Mouse (Mus musculus) stomach, embryonic 15.5 days (tissue): ENCODE measurements around the gene Tfec. TPM values are rescaled to one million over a fixed set of nuclear protein-coding genes. Genes with fewer than 3 reads are reported as not detected.

Source experiments
- ATAC-seq: fragments of 200-750 bp; cut with Nextera tagmentation; 2 replicates; pipeline ENCODE4 v1.8.0; 2017; ENCODE audit warnings: low read depth, moderate number of reproducible peaks, moderate TSS enrichment; ENCODE audit not compliant: insufficient read depth, low FRiP score
- H3K27ac ChIP-seq: fragments of 300-500 bp; sonication (generic); 2 replicates; pipeline ENCODE4 v1.5.1; 2015; ENCODE audit warnings: mild to moderate bottlenecking, inconsistent platforms
- H3K27me3 ChIP-seq: fragments of 300-500 bp; sonication (generic); replicated peaks from 2 replicates; pipeline ENCODE4 v1.6.1; 2015; ENCODE audit warnings: inconsistent platforms
- H3K36me3 ChIP-seq: fragments of 300-500 bp; sonication (generic); 2 replicates; pipeline ENCODE4 v1.6.1; 2015; ENCODE audit warnings: inconsistent platforms
- H3K4me1 ChIP-seq: fragments of 300-500 bp; sonication (generic); 2 replicates; pipeline ENCODE4 v1.6.1; 2015; ENCODE audit warnings: inconsistent platforms
- H3K4me2 ChIP-seq: fragments of 300-500 bp; sonication (generic); 2 replicates; pipeline ENCODE4 v1.6.1; 2015; ENCODE audit warnings: mild to moderate bottlenecking, inconsistent platforms
- H3K4me3 ChIP-seq: fragments of 300-500 bp; sonication (generic); replicated peaks from 2 replicates; pipeline ENCODE4 v1.5.1; 2015; ENCODE audit warnings: inconsistent platforms
- H3K9ac ChIP-seq: fragments of 300-500 bp; sonication (generic); 2 replicates; pipeline ENCODE4 v1.6.1; 2015; ENCODE audit warnings: inconsistent platforms
- H3K9me3 ChIP-seq: fragments of 300-500 bp; sonication (generic); 2 replicates; pipeline ENCODE4 v1.6.1; 2016; ENCODE audit warnings: inconsistent platforms
- WGBS: fragments of 180-500 bp; shearing (Covaris S2); methylation state at CpG from one replicate; pipeline ENCODE4 v1.1.7; 2015; 5-methylcytosine and 5-hydroxymethylcytosine counted together
- polyA plus RNA-seq: library from polyadenylated mRNA; unstranded; fragments of >200 nt; fragmentation: Nextera tagmentation; extraction: Ambion mirVana; gene quantifications from 2 replicates; pipeline ENCODE4 v1.2.1, GENCODE M21; 2015

The Tfec gene
- 9.7 and 15.8 TPM in 2 replicates for polyA plus RNA-seq

- Histone ChIP-seq H3K9ac (no peak within 1 kb of the TSS), H3K4me1 (no peaks in the 10 kb centered on the region), H3K4me2 (no peak within 1 kb of the TSS), H3K27me3 (no peaks in the 10 kb centered on the region), H3K4me3 (no peak within 1 kb of the TSS), H3K27ac (no peak within 1 kb of the TSS), H3K36me3 (no peaks in the 10 kb centered on the region), H3K9me3 (no peaks in the 10 kb centered on the region)
- ATAC-seq: no peak
- 76% methylated on average over 7 of the region's 7 CpGs for WGBS
These were observed at the start of gene Tfec for GRCm38 (mm10) chr6:16898251-16898862. Gene Tfec, minus strand, starts transcription at chr6:16898441.

- Histone ChIP-seq H3K27me3 (no peaks in the 10 kb centered on the region), H3K4me1 (no peaks in the 10 kb centered on the region), H3K9ac (no peak overlapping the region), H3K9me3 (no peaks in the 10 kb centered on the region), H3K4me3 (no peak overlapping the region), H3K27ac (no peak overlapping the region), H3K4me2 (no peak overlapping the region), H3K36me3 (no peaks in the 10 kb centered on the region)
- ATAC-seq: no peak
- 53% methylated on average over 3 of the region's 3 CpGs for WGBS
These were observed 49.6 kb upstream of the Tfec start for GRCm38 (mm10) chr6:16947837-16948236.

DNA sequence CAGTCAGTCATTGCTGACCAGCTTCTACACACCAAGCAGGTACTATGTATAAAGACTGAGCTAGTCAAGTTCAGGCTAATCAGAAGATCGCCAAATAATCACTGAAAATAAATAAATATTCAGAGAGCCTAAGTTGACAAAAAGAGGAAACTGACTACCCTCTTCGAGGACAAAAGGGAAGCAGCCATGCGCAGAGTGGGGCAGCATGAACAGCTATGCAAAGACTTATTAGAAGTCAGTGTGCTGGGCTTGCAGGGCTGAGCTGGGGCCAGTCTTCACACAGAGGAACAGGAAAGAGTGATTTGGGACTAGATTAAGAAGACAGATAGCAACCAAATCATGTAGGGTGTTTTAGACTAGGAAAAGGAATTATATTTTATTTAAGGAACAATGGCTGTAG lies 45.3 kb upstream of the Tfec start:
- no peaks in the 10 kb centered on the region for H3K36me3 ChIP-seq
- 77% methylated on average over 3 of the region's 3 CpGs for WGBS
- H3K27ac ChIP-seq: no peak overlapping the region
- no peaks in the 10 kb centered on the region for H3K9me3 ChIP-seq
- H3K9ac ChIP-seq: no peak overlapping the region
- no peaks in the 10 kb centered on the region for H3K4me1 ChIP-seq
- no peaks in the 10 kb centered on the region for H3K27me3 ChIP-seq
- H3K4me3 ChIP-seq: no peak overlapping the region
- no peak for ATAC-seq
- H3K4me2 ChIP-seq: no peak overlapping the region

DNA sequence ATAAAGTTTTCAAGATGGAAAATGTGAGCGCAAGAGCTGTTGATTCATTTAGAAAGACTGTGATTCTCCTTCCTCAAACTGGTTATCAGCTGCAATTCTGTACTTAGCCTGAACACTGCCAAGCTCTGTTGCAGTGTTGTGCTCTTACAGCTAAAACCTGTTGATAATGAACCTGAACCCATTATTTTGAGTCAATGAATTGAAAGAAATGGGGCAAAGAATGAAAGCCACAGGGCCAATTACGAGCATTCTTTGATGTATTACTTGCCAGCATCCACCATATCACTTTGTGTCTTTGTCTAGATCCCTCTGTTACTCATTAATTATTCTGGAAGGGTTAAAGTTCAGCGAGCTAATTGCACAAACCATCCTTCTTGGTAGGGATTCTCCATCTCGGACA lies 44.2 kb upstream of the Tfec start:
- H3K4me3 ChIP-seq: no peak overlapping the region
- no peaks in the 10 kb centered on the region for H3K27me3 ChIP-seq
- no peak overlapping the region for H3K4me2 ChIP-seq
- H3K36me3 ChIP-seq: no peaks in the 10 kb centered on the region
- no peaks in the 10 kb centered on the region for H3K9me3 ChIP-seq
- no peak overlapping the region for H3K27ac ChIP-seq
- no peaks in the 10 kb centered on the region for H3K4me1 ChIP-seq
- 58% methylated on average over 4 of the region's 4 CpGs for WGBS
- H3K9ac ChIP-seq: no peak overlapping the region
- no peak for ATAC-seq

- whole genome bisulfite sequencing: 84% methylated on average over 6 of the region's 6 CpGs
- Histone ChIP-seq H3K9me3 (no peaks in the 10 kb centered on the region), H3K27ac (no peak overlapping the region), H3K36me3 (no peaks in the 10 kb centered on the region), H3K9ac (no peak overlapping the region), H3K4me3 (no peak overlapping the region), H3K4me2 (no peak overlapping the region), H3K27me3 (no peaks in the 10 kb centered on the region), H3K4me1 (no peaks in the 10 kb centered on the region)
- no peak for ATAC-seq
These were observed 32.8 kb upstream of the Tfec start for GRCm38 (mm10) chr6:16931059-16931458.

- Histone ChIP-seq H3K27ac (no peak overlapping the region), H3K27me3 (no peaks in the 10 kb centered on the region), H3K36me3 (no peaks in the 10 kb centered on the region), H3K4me3 (no peak overlapping the region), H3K4me1 (no peaks in the 10 kb centered on the region), H3K4me2 (no peak overlapping the region), H3K9me3 (no peaks in the 10 kb centered on the region), H3K9ac (no peak overlapping the region)
- no peak for ATAC-seq
- 23% methylated on average over 2 of the region's 2 CpGs for WGBS
These were observed 21.9 kb upstream of the Tfec start for GRCm38 (mm10) chr6:16920111-16920656.

DNA sequence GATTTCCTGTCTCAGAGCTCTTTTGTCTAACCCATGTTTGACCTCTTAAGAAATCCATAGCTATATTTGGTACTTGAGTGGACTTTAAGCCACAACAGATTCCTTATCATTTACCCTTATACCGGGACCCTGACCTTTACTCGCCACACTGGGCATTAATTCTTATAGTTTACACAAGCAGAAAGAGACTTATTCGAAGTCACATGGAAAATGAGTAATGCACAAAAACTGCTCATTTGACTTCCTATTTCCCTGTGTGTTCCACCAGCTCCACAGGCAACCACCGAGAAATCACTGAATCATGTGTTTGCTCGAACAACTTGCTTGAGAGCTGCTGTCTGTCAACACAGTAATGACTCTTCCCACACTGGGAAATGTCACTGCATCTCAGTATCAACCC lies 6.4 kb downstream of the Tfec start:
- Histone ChIP-seq H3K27ac (no peak overlapping the region), H3K4me2 (no peak overlapping the region), H3K36me3 (no peaks in the 10 kb centered on the region), H3K27me3 (no peaks in the 10 kb centered on the region), H3K4me3 (no peak overlapping the region), H3K9me3 (no peaks in the 10 kb centered on the region), H3K9ac (no peak overlapping the region), H3K4me1 (no peaks in the 10 kb centered on the region)
- peak; percentile 50; the same call in 1 of the 2 replicates for ATAC-seq
- WGBS: 23% methylated on average over 5 of the region's 5 CpGs

DNA sequence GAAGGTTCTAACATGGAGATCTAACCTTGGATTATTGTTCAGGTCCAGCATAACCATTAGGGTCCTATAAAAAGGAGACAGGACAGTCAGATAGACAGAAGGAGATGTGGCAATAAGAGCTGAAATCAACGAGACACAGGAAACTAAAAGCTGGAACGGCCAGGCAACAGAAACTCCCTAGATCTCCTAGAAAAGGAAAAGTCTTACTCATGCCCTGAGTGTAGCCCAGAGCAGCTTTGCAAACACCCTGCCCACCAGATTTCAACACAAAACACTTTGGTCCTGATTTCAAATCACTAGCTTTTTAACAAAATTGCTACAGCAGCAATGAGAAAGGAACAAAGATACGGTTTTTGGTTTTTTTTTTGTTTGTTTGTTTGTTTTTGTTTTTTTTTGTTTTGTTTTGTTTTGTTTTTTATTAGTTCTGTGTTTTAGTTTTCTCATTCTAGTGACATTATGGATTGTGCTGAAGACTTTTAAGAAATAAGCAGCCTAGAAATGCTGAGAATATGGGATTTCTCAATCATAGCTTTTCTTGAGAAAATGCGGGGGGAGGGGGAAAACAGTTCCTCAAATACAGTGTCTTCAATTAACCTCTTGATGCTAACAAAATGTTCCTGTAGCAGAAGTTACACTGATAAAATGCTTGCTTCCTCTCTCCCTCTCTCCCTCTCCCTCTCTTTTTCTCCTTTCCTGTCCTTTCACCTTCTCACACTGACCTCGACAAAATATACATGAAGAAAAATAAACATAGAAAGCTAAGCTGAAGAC lies 14.5 kb downstream of the Tfec start:
- Histone ChIP-seq H3K27ac (no peak overlapping the region), H3K4me3 (no peak overlapping the region), H3K4me2 (no peak overlapping the region), H3K9ac (no peak overlapping the region), H3K4me1 (no peaks in the 10 kb centered on the region), H3K27me3 (no peaks in the 10 kb centered on the region), H3K36me3 (no peaks in the 10 kb centered on the region), H3K9me3 (no peaks in the 10 kb centered on the region)
- no peak for ATAC-seq
- WGBS: 60% methylated on average over 5 of the region's 5 CpGs

DNA sequence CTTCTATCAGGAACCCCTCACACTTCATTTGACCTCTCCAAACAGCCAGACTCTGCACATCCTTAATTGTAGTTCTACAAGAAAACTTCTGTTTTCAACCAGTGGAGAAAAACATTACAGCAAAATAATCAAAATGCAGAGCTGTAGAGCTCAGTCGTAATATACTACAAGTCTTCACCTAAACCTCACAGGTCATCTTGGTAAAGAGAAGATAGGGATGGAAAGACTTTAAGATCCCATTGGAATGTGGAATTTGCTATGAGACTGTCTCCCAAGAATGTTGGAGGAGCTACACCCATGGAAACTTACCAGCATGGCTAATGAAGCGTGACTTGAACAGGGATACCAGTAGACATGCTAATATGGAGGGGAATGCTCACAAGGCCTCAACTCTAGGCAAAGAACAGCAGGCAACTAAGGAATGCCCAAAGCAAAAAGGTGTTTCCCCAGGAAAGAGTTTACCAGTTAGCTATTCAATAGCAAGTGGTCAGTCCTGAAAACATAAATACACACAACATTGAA lies 24.2 kb downstream of the Tfec start:
- Histone ChIP-seq H3K4me3 (no peak overlapping the region), H3K27ac (no peak overlapping the region), H3K36me3 (no peaks in the 10 kb centered on the region), H3K9me3 (no peaks in the 10 kb centered on the region), H3K4me2 (no peak overlapping the region), H3K27me3 (no peaks in the 10 kb centered on the region), H3K4me1 (no peaks in the 10 kb centered on the region), H3K9ac (no peak overlapping the region)
- 86% methylated on average over 2 of the region's 2 CpGs for WGBS
- no peak for ATAC-seq

DNA sequence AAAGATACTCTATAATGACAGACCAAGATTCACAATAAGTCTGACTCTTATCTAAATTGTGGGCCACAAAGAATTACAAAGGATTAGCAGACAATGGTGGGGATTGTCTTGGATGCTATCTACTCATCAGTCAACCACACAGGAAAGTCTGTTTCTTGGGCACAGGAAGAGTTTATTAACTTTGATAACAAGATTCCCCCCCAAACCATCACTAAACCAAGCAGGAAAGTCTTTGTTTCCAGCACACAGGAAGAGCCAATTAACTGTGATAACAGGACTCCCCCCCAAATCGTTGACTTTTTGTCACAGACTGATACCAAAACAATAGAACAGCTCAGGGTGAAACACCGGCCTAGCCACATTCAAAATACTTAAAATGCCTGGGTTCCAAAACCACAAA lies 28.2 kb downstream of the Tfec start:
- H3K27ac ChIP-seq: no peak overlapping the region
- H3K4me2 ChIP-seq: no peak overlapping the region
- H3K27me3 ChIP-seq: no peaks in the 10 kb centered on the region
- ATAC-seq: no peak
- H3K36me3 ChIP-seq: no peaks in the 10 kb centered on the region
- no peak overlapping the region for H3K9ac ChIP-seq
- 51% methylated on average over 2 of the region's 2 CpGs for WGBS
- no peaks in the 10 kb centered on the region for H3K9me3 ChIP-seq
- H3K4me3 ChIP-seq: no peak overlapping the region
- H3K4me1 ChIP-seq: no peaks in the 10 kb centered on the region

- ATAC-seq: no peak
- 76% methylated on average over 2 of the region's 2 CpGs for WGBS
- no peaks in the 10 kb centered on the region for H3K27me3 ChIP-seq
- no peak overlapping the region for H3K4me3 ChIP-seq
- H3K27ac ChIP-seq: no peak overlapping the region
- H3K9me3 ChIP-seq: no peaks in the 10 kb centered on the region
- H3K9ac ChIP-seq: no peak overlapping the region
- H3K4me1 ChIP-seq: no peaks in the 10 kb centered on the region
- no peak overlapping the region for H3K4me2 ChIP-seq
- no peaks in the 10 kb centered on the region for H3K36me3 ChIP-seq
These were observed 29.9 kb downstream of the Tfec start for GRCm38 (mm10) chr6:16868314-16868713.

- Histone ChIP-seq H3K9me3 (no peaks in the 10 kb centered on the region), H3K4me3 (no peak overlapping the region), H3K4me2 (no peak overlapping the region), H3K4me1 (no peaks in the 10 kb centered on the region), H3K9ac (no peak overlapping the region), H3K27me3 (no peaks in the 10 kb centered on the region), H3K36me3 (no peaks in the 10 kb centered on the region), H3K27ac (no peak overlapping the region)
- 87% methylated on average over 6 of the region's 6 CpGs for WGBS
- no peak for ATAC-seq
These were observed 35.3 kb downstream of the Tfec start for GRCm38 (mm10) chr6:16862753-16863508.
